ENCODE assay signal across 10 mouse cellular contexts in the genomic region with DNA sequence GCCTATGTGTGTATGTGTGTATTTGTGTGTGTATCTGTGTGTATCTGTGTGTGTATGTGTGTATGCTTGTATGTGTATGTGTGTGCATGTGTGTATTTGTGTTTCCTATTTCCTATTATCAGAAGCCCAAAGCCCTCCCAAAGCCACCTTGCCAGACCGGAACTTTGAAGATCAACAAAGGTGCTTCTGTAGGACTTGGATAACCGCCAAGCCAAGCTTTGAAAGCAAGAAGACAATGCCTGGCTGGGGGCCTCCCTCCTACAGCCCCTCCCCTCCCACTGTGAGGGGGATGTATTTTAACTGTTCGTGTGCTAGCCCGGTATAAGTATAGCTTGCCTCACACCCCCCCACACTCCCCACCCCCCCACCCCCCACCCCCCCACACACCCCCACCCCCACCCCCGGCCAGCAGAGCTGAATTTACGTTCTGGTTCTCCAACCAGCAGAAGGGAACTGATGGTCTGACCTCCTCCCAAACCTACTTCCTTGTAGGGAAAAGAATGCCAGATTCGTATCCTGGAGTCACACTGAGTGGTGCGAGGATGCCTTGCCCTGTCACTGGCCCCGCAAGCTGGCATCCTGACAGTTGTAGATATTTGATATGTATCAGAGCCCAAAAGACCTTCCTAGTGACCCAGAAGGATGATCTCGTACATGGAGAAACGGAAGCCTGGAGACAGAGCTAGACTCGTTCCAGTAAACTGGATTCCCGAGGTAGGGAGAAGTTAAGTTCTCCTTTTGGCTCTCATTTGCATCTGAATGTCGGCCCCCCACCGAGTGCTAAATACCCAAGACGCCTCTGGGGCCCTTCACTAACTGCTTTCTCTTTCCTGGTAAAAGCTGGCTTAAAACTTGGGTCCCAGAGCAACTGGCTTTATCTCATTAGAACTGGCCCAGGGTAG. TPM values are rescaled to one million over a fixed set of nuclear protein-coding genes. Genes with fewer than 3 reads are reported as not detected.
DNase-seq lines count a peak whose midpoint lies in the region; ATAC-seq lines count a peak whose summit lies in the region.
"Had no signal": no experiment of that assay in that cellular context is flagged by ENCODE, and none has a peak within 500 bp of the region (broad histone marks: within the 10 kb centered on the region; RNA-seq: fewer than 3 reads in every experiment).

No protein-coding gene starts in this region.

- peak overlapping the region; percentile 16; the same call in 1 of the 2 replicates for H3K4me2 ChIP-seq in hindbrain, embryonic 16.5 days (ENCODE audit: low read length)
- H3K4me2 ChIP-seq in neural tube, embryonic 14.5 days (ENCODE audit: low read depth, low read length), result 0 out of 2 replicates have a peak overlapping the region, but pooled peaks have one; percentile 12

- no peak overlapping the region for H3K27ac ChIP-seq in hindbrain, embryonic 16.5 days (ENCODE audit: low read depth, low read length)
- H3K27ac ChIP-seq in neural tube, embryonic 14.5 days (ENCODE audit: low read depth, low read length), result no peak overlapping the region
- H3K27ac ChIP-seq: macrophage had no signal

- no peaks in the 10 kb centered on the region for H3K27me3 ChIP-seq in megakaryocyte, embryonic 14.5 days (replicated peaks)
- H3K27me3 ChIP-seq in hindbrain, embryonic 16.5 days (replicated peaks; ENCODE audit: control insufficient read depth, insufficient read depth, low read length), result no peaks in the 10 kb centered on the region
- H3K27me3 ChIP-seq in neural tube, embryonic 14.5 days (ENCODE audit: control insufficient read depth, insufficient read depth, low read length), result no peaks in the 10 kb centered on the region

- H3K9me3 ChIP-seq in megakaryocyte, embryonic 14.5 days, result peaks cover 42% of the 10 kb centered on the region
- no peaks in the 10 kb centered on the region for H3K9me3 ChIP-seq in hindbrain, embryonic 16.5 days (ENCODE audit: control insufficient read depth, low read length)
- no peaks in the 10 kb centered on the region for H3K9me3 ChIP-seq in neural tube, embryonic 14.5 days (ENCODE audit: control insufficient read depth, low read length)

- no peaks in the 10 kb centered on the region for H3K4me1 ChIP-seq in megakaryocyte, embryonic 14.5 days
- H3K4me1 ChIP-seq in hindbrain, embryonic 16.5 days (ENCODE audit: control insufficient read depth, insufficient read depth, low read depth, low read length), result peaks cover 13% of the 10 kb centered on the region
- peaks cover 10% of the 10 kb centered on the region; the same call in 1 of the 2 replicates for H3K4me1 ChIP-seq in neural tube, embryonic 14.5 days (ENCODE audit: control insufficient read depth, insufficient read depth, low read length)

- no peak for ATAC-seq in megakaryocyte, adult 5-6 weeks (ENCODE audit: poor library complexity, severe bottlenecking)
- no peak for ATAC-seq in hindbrain, embryonic 16.5 days
- no peak for ATAC-seq in neural tube, embryonic 14.5 days (ENCODE audit: low read depth)

- peak; percentile 54 for DNase-seq in embryo, embryonic 11 days
- DNase-seq in embryo, embryonic 10 days (ENCODE audit: low spot score), result no peak
- no peak for DNase-seq in urinary bladder, postnatal 4 days (ENCODE audit: low spot score in 2 of 2)
- no peak for DNase-seq in gastrocnemius, adult 18-20 months (ENCODE audit: low spot score)

- 4% methylated on average over 15 of the region's 16 CpGs for WGBS in hindbrain, embryonic 16.5 days
- WGBS in neural tube, embryonic 14.5 days, result 3% methylated on average over 14 of the region's 16 CpGs

- H3K4me3 ChIP-seq in megakaryocyte, embryonic 14.5 days (replicated peaks), result peak overlapping the region; percentile 46
- no peak overlapping the region for H3K4me3 ChIP-seq in hindbrain, embryonic 16.5 days (ENCODE audit: low read length)
- no peak overlapping the region for H3K4me3 ChIP-seq in neural tube, embryonic 14.5 days (ENCODE audit: low read depth, low read length)
- H3K4me3 ChIP-seq: erythroblast, embryonic 14.5 days had no signal

- H3K36me3 ChIP-seq in megakaryocyte, embryonic 14.5 days (replicated peaks; ENCODE audit: low read length), result no peaks in the 10 kb centered on the region
- H3K36me3 ChIP-seq in hindbrain, embryonic 16.5 days (ENCODE audit: control insufficient read depth, insufficient read depth, low read length), result no peaks in the 10 kb centered on the region
- H3K36me3 ChIP-seq in neural tube, embryonic 14.5 days (ENCODE audit: control insufficient read depth, insufficient read depth, low read length), result no peaks in the 10 kb centered on the region

- H3K9ac ChIP-seq in hindbrain, embryonic 16.5 days (ENCODE audit: low read depth, low read length), result no peak overlapping the region
- H3K9ac ChIP-seq in neural tube, embryonic 14.5 days (replicated peaks; ENCODE audit: low read depth, low read length), result no peak overlapping the region

RNA-seq across cellular contexts. Expression of gene Hspb8, which starts 12.7 kb away (rescaled TPM):
- polyA plus RNA-seq in megakaryocyte, embryonic 14.5 days (2012; ENCODE audit: insufficient read depth, low replicate concordance), result not detected in 2 replicates
- total RNA-seq in megakaryocyte, adult 5-6 weeks (2015), result not detected in 2 replicates
- not detected in 2 replicates for total RNA-seq in megakaryocyte, adult 5-6 weeks (2017)
- 8.9 and 9.4 TPM in 2 replicates for polyA plus RNA-seq in hindbrain, embryonic 16.5 days (2015; fragmentation: Nextera tagmentation; extraction: Ambion mirVana)
- 3.4 and 5.1 TPM in 2 replicates for polyA plus RNA-seq in neural tube, embryonic 14.5 days (2014; fragmentation: Nextera tagmentation; extraction: Ambion mirVana)
- total RNA-seq in gastrocnemius, adult 18-20 months (2021), result 100 to 1,000 TPM; 232 to 400 TPM
- polyA plus RNA-seq: erythroblast, embryonic 14.5 days had no signal
